Mouse (Mus musculus) hindbrain, postnatal 0 days (tissue): ENCODE measurements around the gene Cysrt1. TPM values are rescaled to one million over a fixed set of nuclear protein-coding genes. Genes with fewer than 3 reads are reported as not detected.

Experiments used
- ATAC-seq: fragments of 200-750 bp; cut with Nextera tagmentation; 2 replicates; pipeline ENCODE4 v1.8.0; 2017; ENCODE audit warnings: mild to moderate bottlenecking, moderate TSS enrichment, moderate library complexity
- DNase-seq: peaks from one replicate; pipeline ENCODE4 v3.0.0-alpha.2; 2015; ENCODE audit warnings: low spot score
- H3K27ac ChIP-seq: fragments of 300-500 bp; sonication (generic); 2 replicates; pipeline ENCODE4 v1.5.1; 2014; ENCODE audit warnings: mild to moderate bottlenecking
- H3K27me3 ChIP-seq: fragments of 300-500 bp; sonication (generic); 2 replicates; pipeline ENCODE4 v1.6.1; 2014; ENCODE audit warnings: low read length, mixed read lengths; ENCODE audit not compliant: insufficient read depth
- H3K36me3 ChIP-seq: fragments of 300-500 bp; sonication (generic); 2 replicates; pipeline ENCODE4 v1.6.1; 2014; ENCODE audit warnings: low read length, mixed read lengths; ENCODE audit not compliant: insufficient read depth
- H3K4me1 ChIP-seq: fragments of 300-500 bp; sonication (generic); 2 replicates; pipeline ENCODE4 v1.6.1; 2014; ENCODE audit warnings: antibody characterized with exemption, low read length, mixed read lengths; ENCODE audit not compliant: insufficient read depth
- H3K4me2 ChIP-seq: fragments of 300-500 bp; sonication (generic); 2 replicates; pipeline ENCODE4 v1.6.1; 2014; ENCODE audit warnings: low read depth, mild to moderate bottlenecking, low read length, moderate library complexity, mixed read lengths
- H3K4me3 ChIP-seq: fragments of 300-500 bp; sonication (generic); 2 replicates; pipeline ENCODE4 v1.5.1; 2014; ENCODE audit warnings: low read length
- H3K9ac ChIP-seq: fragments of 300-500 bp; sonication (generic); replicated peaks from 2 replicates; pipeline ENCODE4 v1.6.1; 2014; ENCODE audit warnings: mild to moderate bottlenecking, low read length, moderate library complexity, mixed read lengths
- H3K9me3 ChIP-seq: fragments of 300-500 bp; sonication (generic); 2 replicates; pipeline ENCODE4 v1.6.1; 2016; ENCODE audit warnings: low read length, mixed read lengths
- CTCF ChIP-seq: IDR thresholded peaks from 2 replicates; pipeline ENCODE4 v1.5.1; 2016; ENCODE audit warnings: antibody characterized with exemption, control low read depth, low read depth
- WGBS: fragments of 180-500 bp; shearing (Covaris S2); extraction: QIAGEN DNeasy Blood & Tissue Kit; methylation state at CpG from one replicate; pipeline ENCODE4 v1.1.7; 2014; 5-methylcytosine and 5-hydroxymethylcytosine counted together
- polyA plus RNA-seq: library from polyadenylated mRNA; unstranded; fragments of >200 nt; fragmentation: Nextera tagmentation; extraction: Ambion mirVana; gene quantifications from 2 replicates; pipeline ENCODE4 v1.2.1, GENCODE M21; 2015
- total RNA-seq: library from RNA; depleted of rRNA; stranded (reverse); fragments of >200 nt; gene quantifications from 2 replicates; pipeline ENCODE4 v1.2.3, GENCODE M21; 2014

Cysrt1 gene
- total and polyA plus RNA-seq, 2 experiments from 2014 or later = 0.24 TPM; not detected in 1

- Histone ChIP-seq H3K9me3 (no peaks in the 10 kb centered on the region), H3K27me3 (no peaks in the 10 kb centered on the region), H3K4me2 (no peak overlapping the region), H3K27ac (no peak overlapping the region), H3K36me3 (no peaks in the 10 kb centered on the region), H3K9ac (no peak overlapping the region), H3K4me3 (no peak overlapping the region), H3K4me1 (peaks cover 7% of the 10 kb centered on the region; the same call in 1 of the 2 replicates)
- DNase-seq = no peak
- ATAC-seq = no peak
- no peak for TF ChIP-seq CTCF
- 60% methylated on average over 12 of the region's 12 CpGs for WGBS
Measured at GRCm38 (mm10) chr2:25231038-25231437, 11.2 kb downstream of the Cysrt1 start.

GRCm38 (mm10) chr2:25230581-25230980 is 11.7 kb downstream of the Cysrt1 start:
- no peak for ATAC-seq
- Histone ChIP-seq H3K9ac (no peak overlapping the region), H3K4me3 (no peak overlapping the region), H3K36me3 (no peaks in the 10 kb centered on the region), H3K27ac (no peak overlapping the region), H3K9me3 (no peaks in the 10 kb centered on the region), H3K4me1 (peaks cover 10% of the 10 kb centered on the region; the same call in 1 of the 2 replicates), H3K27me3 (no peaks in the 10 kb centered on the region), H3K4me2 (no peak overlapping the region)
- no peak for TF ChIP-seq CTCF
- no peak for DNase-seq
- 86% methylated on average over 7 of the region's 7 CpGs for WGBS

GRCm38 (mm10) chr2:25229582-25229981 is 12.7 kb downstream of the Cysrt1 start:
- no peak for TF ChIP-seq CTCF
- Histone ChIP-seq H3K27me3 (no peaks in the 10 kb centered on the region), H3K4me2 (no peak overlapping the region), H3K4me3 (no peak overlapping the region), H3K27ac (no peak overlapping the region), H3K4me1 (peaks cover 13% of the 10 kb centered on the region; the same call in 1 of the 2 replicates), H3K36me3 (no peaks in the 10 kb centered on the region), H3K9me3 (no peaks in the 10 kb centered on the region), H3K9ac (no peak overlapping the region)
- WGBS = 80% methylated on average over 5 of the region's 5 CpGs
- ATAC-seq (no peak), DNase-seq (no peak)

GRCm38 (mm10) chr2:25228995-25229530 is 13.2 kb downstream of the Cysrt1 start:
- Histone ChIP-seq H3K9ac (no peak overlapping the region), H3K4me3 (no peak overlapping the region), H3K9me3 (no peaks in the 10 kb centered on the region), H3K27me3 (no peaks in the 10 kb centered on the region), H3K27ac (peak overlapping the region; percentile 81), H3K36me3 (no peaks in the 10 kb centered on the region), H3K4me1 (peaks cover 13% of the 10 kb centered on the region; the same call in 1 of the 2 replicates), H3K4me2 (no peak overlapping the region)
- WGBS = 68% methylated on average over 6 of the region's 6 CpGs
- DNase-seq (no peak), ATAC-seq (no peak)
- no peak for TF ChIP-seq CTCF

- peak; percentile 67 for ATAC-seq
- Histone ChIP-seq H3K9ac (peak overlapping the region; percentile 38; the same call in 1 of the 2 replicates), H3K9me3 (no peaks in the 10 kb centered on the region)
Measured at GRCm38 (mm10) chr2:25228431-25228889, 13.8 kb downstream of the Cysrt1 start.

GRCm38 (mm10) chr2:25227406-25227805 is 14.8 kb downstream of the Cysrt1 start:
- 92% methylated on average over 4 of the region's 4 CpGs for WGBS
- no peak for DNase-seq
- no peaks in the 10 kb centered on the region for H3K9me3 ChIP-seq
- no peak overlapping the region for H3K4me3 ChIP-seq
- no peak for ATAC-seq
- peaks cover 19% of the 10 kb centered on the region for H3K4me1 ChIP-seq
- no peak for TF ChIP-seq CTCF
- no peaks in the 10 kb centered on the region for H3K36me3 ChIP-seq
- no peak overlapping the region for H3K4me2 ChIP-seq
- no peak overlapping the region for H3K9ac ChIP-seq
- H3K27ac ChIP-seq = no peak overlapping the region
- H3K27me3 ChIP-seq = no peaks in the 10 kb centered on the region

More at GRCm38 (mm10) chr2:25228431-25228889, 13.8 kb downstream of the Cysrt1 start:
- peak overlapping the region; percentile 81 for H3K27ac ChIP-seq
- H3K4me1 ChIP-seq = peaks cover 17% of the 10 kb centered on the region; the same call in 1 of the 2 replicates
- peak; percentile 92 for DNase-seq
- H3K27me3 ChIP-seq = no peaks in the 10 kb centered on the region
- H3K36me3 ChIP-seq = no peaks in the 10 kb centered on the region
- peak overlapping the region; percentile 15; the same call in 1 of the 2 replicates for H3K4me3 ChIP-seq
- TF ChIP-seq CTCF = peak; percentile 79
- peak overlapping the region; percentile 42 for H3K4me2 ChIP-seq
- WGBS = 0% methylated on average over 7 of the region's 7 CpGs

GRCm38 (mm10) chr2:25226864-25227263 is 15.4 kb downstream of the Cysrt1 start:
- 79% methylated on average over 5 of the region's 5 CpGs for WGBS
- Histone ChIP-seq H3K9ac (no peak overlapping the region), H3K9me3 (no peaks in the 10 kb centered on the region), H3K4me3 (no peak overlapping the region), H3K4me1 (peaks cover 19% of the 10 kb centered on the region), H3K27me3 (no peaks in the 10 kb centered on the region), H3K27ac (no peak overlapping the region), H3K4me2 (no peak overlapping the region), H3K36me3 (no peaks in the 10 kb centered on the region)
- no peak for TF ChIP-seq CTCF
- ATAC-seq = no peak
- DNase-seq = peak; percentile 21
